Mouse (Mus musculus) liver, adult 2 months (tissue): ENCODE data around the gene Kdm5a.

Experiments
- CTCF ChIP-seq: fragments of 200-500 bp; IDR thresholded peaks from 2 replicates; pipeline ENCODE4 v1.5.1; 2011; ENCODE audit warnings: low read depth, low read length, control low read depth
- POLR2A ChIP-seq: fragments of 200-500 bp; IDR thresholded peaks from 2 replicates; pipeline ENCODE4 v1.6.1; 2011; ENCODE audit warnings: low read length, control low read depth; ENCODE audit not compliant: insufficient read depth; ENCODE audit errors: extremely low read depth

GRCm38 (mm10) chr6:120491064-120491463 lies 127.1 kb downstream of the Kdm5a start:
- TF ChIP-seq CTCF (no peak), POLR2A (no peak)
